Mouse (Mus musculus) adipocyte (in vitro differentiated cells): ENCODE data around the gene Rgs7.

ENCODE experiments used
- DNase-seq: peaks from one replicate; pipeline ENCODE4 v3.0.0-alpha.2; 2016; ENCODE audit warnings: low spot score

Gene Rgs7

GRCm38 (mm10) chr1:175431356-175432053, 60.8 kb downstream of the Rgs7 start:
- no peak for DNase-seq

- no peak for DNase-seq
These were observed 65.2 kb downstream of the Rgs7 start for GRCm38 (mm10) chr1:175427112-175427511.

- no peak for DNase-seq
These were observed 65.9 kb downstream of the Rgs7 start for GRCm38 (mm10) chr1:175426393-175426792.

GRCm38 (mm10) chr1:175420883-175421282, 71.4 kb downstream of the Rgs7 start:
- DNase-seq: no peak

- DNase-seq: no peak
These were observed 76.6 kb downstream of the Rgs7 start for GRCm38 (mm10) chr1:175415728-175416127.

- DNase-seq: no peak
These were observed 81.9 kb downstream of the Rgs7 start for GRCm38 (mm10) chr1:175410399-175410798.

GRCm38 (mm10) chr1:175391894-175392293, 100.4 kb downstream of the Rgs7 start:
- DNase-seq: no peak

- DNase-seq: no peak
These were observed 103.0 kb downstream of the Rgs7 start for GRCm38 (mm10) chr1:175389250-175389649.

- DNase-seq: no peak
These were observed 106.6 kb downstream of the Rgs7 start for GRCm38 (mm10) chr1:175385581-175386235.

GRCm38 (mm10) chr1:175372571-175372970, 119.7 kb downstream of the Rgs7 start:
- DNase-seq: no peak

- DNase-seq: no peak
These were observed 124.2 kb downstream of the Rgs7 start for GRCm38 (mm10) chr1:175368062-175368461.

GRCm38 (mm10) chr1:175363606-175364005, 128.7 kb downstream of the Rgs7 start:
- DNase-seq: no peak

- DNase-seq: no peak
These were observed 132.6 kb downstream of the Rgs7 start for GRCm38 (mm10) chr1:175359411-175360366.

GRCm38 (mm10) chr1:175352921-175353320, 139.4 kb downstream of the Rgs7 start:
- peak; percentile 11 for DNase-seq

- no peak for DNase-seq
These were observed 146.1 kb downstream of the Rgs7 start for GRCm38 (mm10) chr1:175346162-175346561.

- DNase-seq: no peak
These were observed 156.1 kb downstream of the Rgs7 start for GRCm38 (mm10) chr1:175336191-175336590.

- no peak for DNase-seq
These were observed 159.1 kb downstream of the Rgs7 start for GRCm38 (mm10) chr1:175333041-175333854.

- DNase-seq: peak; percentile 7
These were observed 162.3 kb downstream of the Rgs7 start for GRCm38 (mm10) chr1:175329934-175330471.

GRCm38 (mm10) chr1:175322781-175323180, 169.5 kb downstream of the Rgs7 start:
- no peak for DNase-seq

- no peak for DNase-seq
These were observed 173.1 kb downstream of the Rgs7 start for GRCm38 (mm10) chr1:175319205-175319604.

- no peak for DNase-seq
These were observed 175.0 kb downstream of the Rgs7 start for GRCm38 (mm10) chr1:175317264-175317663.
